Mouse (Mus musculus): ENCODE results near the gene Ccdc153. TPM values are rescaled to one million over a fixed set of nuclear protein-coding genes. Genes with fewer than 3 reads are reported as not detected.

Ccdc153 gene
- total and polyA plus RNA-seq, 2 experiments from 2014 or later = 3.5 to 7.0 TPM

DNA sequence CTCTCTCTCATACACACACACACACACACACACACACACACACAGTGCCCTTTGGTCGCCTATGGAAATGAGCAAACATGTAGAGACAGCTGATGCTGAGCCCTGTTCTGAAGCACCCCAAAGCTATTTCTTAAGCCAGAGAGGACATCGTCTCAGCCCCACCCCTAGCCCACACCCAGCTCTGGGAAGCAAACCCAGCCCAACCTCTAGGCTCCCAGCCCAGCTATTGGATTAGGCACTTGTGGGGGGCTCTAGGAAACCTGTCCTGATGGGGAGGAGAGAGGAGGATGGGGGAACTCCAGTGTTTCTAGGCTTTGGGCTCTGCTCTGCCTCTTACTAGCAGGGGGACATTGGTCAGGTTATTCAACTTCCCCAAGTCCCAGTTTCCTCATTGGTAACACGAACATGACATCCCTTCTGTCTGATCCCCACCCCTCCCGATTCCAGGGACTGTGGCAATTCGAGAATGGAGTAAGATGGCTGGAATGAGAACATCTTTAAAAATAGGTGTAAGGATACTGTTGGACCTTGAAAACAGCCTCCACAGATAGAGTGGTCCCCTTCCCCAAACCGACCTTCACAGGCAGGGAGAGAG lies 45.9 kb downstream of the Ccdc153 start:
- H3K9ac ChIP-seq = peak overlapping the region; percentile 37; the same call in 1 of the 2 replicates
- H3K27me3 ChIP-seq (ENCODE audit: insufficient read depth, low read length) = no peaks in the 10 kb centered on the region
- H3K4me3 ChIP-seq (ENCODE audit: low read depth, low read length) = peak overlapping the region; percentile 88
- no peaks in the 10 kb centered on the region for H3K9me3 ChIP-seq (ENCODE audit: low read length)
- H3K27ac ChIP-seq (ENCODE audit: low read depth, low read length) = no peak overlapping the region
- 10% methylated on average over 6 of the region's 6 CpGs for WGBS
- ATAC-seq = no peak
- no peak for DNase-seq
- TF ChIP-seq CTCF (IDR thresholded peaks at IDR 0.05; ENCODE audit: low read depth) = no peak
- H3K4me2 ChIP-seq (ENCODE audit: low read depth) = peak overlapping the region; percentile 77
- H3K4me1 ChIP-seq (ENCODE audit: insufficient read depth) = peaks cover 11% of the 10 kb centered on the region; the same call in 1 of the 2 replicates
- H3K36me3 ChIP-seq (ENCODE audit: insufficient read depth) = peaks cover 14% of the 10 kb centered on the region; the same call in 1 of the 2 replicates

DNA sequence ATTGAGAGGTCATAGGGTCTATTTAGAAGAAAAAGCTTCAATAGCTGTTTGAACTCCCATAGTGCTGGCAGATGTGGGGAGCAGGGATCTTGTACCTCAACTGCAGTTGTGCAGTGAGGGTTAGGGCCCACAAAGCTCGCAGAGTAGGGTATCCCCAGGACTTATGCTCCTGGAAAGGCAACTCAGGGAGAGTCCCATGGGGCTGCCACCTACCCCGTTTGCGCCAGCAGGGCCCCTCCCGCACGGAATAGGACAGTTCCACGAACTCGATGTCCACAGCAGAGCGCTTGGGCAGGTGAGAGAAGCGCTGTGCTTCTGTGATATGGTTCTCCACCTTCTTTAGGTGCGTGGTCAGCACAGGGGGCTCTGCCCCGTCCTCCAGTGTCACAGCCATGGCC lies 46.5 kb downstream of the Ccdc153 start:
- peak overlapping the region; percentile 90 for H3K9ac ChIP-seq
- peak; percentile 7; the same call in 1 of the 2 replicates for ATAC-seq
- no peaks in the 10 kb centered on the region for H3K9me3 ChIP-seq (ENCODE audit: low read length)
- TF ChIP-seq CTCF (IDR thresholded peaks at IDR 0.05; ENCODE audit: low read depth) = no peak
- DNase-seq = peak; percentile 28
- H3K4me2 ChIP-seq (ENCODE audit: low read depth) = peak overlapping the region; percentile 77
- peak overlapping the region; percentile 88 for H3K4me3 ChIP-seq (ENCODE audit: low read depth, low read length)
- peak overlapping the region; percentile 77 for H3K27ac ChIP-seq (ENCODE audit: low read depth, low read length)
- H3K4me1 ChIP-seq (ENCODE audit: insufficient read depth) = peaks cover 11% of the 10 kb centered on the region; the same call in 1 of the 2 replicates
- WGBS = 9% methylated on average over 11 of the region's 11 CpGs
- H3K36me3 ChIP-seq (ENCODE audit: insufficient read depth) = peaks cover 14% of the 10 kb centered on the region; the same call in 1 of the 2 replicates
- H3K27me3 ChIP-seq (ENCODE audit: insufficient read depth, low read length) = no peaks in the 10 kb centered on the region

DNA sequence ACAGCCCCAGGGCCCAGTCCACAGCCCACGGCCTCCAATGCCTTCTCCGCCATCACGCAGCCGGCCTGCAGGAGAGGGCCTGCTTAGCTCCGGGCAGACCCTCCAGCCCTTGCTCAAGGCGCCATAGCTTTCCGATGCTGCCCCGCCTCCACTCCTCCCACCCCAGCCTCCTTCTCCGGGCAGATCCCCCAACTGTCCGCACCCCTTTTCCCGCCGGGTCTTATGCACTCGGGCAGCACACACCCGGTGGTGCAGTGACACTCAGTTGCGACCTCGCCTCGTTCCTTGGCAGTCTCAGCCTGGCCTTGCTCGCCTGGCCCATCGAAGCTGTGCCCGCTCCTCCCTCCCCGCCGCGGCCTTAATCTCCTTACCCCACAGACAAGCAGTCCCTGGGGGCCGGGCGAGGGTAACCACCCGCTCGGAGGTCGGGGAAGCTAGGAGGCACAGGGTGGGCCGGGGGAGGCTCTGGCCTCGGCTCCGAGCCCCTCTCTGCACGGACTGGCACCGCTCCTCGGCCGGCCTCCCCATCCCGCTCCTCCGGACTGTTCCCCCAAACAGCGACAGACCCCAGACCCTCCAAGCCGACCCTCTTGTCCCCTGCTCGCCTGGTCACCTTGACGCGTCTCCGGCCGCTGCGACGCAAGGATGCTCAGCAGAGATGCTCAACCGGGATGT lies 47.1 kb downstream of the Ccdc153 start:
- Histone ChIP-seq H3K36me3 (ENCODE audit: insufficient read depth) (peaks cover 17% of the 10 kb centered on the region; the same call in 1 of the 2 replicates), H3K27ac (ENCODE audit: low read depth, low read length) (peak overlapping the region; percentile 77), H3K9me3 (ENCODE audit: low read length) (no peaks in the 10 kb centered on the region), H3K9ac (peak overlapping the region; percentile 90), H3K27me3 (ENCODE audit: insufficient read depth, low read length) (no peaks in the 10 kb centered on the region), H3K4me1 (ENCODE audit: insufficient read depth) (peaks cover 11% of the 10 kb centered on the region; the same call in 1 of the 2 replicates), H3K4me2 (ENCODE audit: low read depth) (peak overlapping the region; percentile 77), H3K4me3 (ENCODE audit: low read depth, low read length) (peak overlapping the region; percentile 88)
- ATAC-seq = peak; percentile 62
- TF ChIP-seq CTCF (IDR thresholded peaks at IDR 0.05; ENCODE audit: low read depth) = no peak; the same call in 1 of the 2 replicates
- DNase-seq = peak; percentile 60
- WGBS = 3% methylated on average over 39 of the region's 47 CpGs

DNA sequence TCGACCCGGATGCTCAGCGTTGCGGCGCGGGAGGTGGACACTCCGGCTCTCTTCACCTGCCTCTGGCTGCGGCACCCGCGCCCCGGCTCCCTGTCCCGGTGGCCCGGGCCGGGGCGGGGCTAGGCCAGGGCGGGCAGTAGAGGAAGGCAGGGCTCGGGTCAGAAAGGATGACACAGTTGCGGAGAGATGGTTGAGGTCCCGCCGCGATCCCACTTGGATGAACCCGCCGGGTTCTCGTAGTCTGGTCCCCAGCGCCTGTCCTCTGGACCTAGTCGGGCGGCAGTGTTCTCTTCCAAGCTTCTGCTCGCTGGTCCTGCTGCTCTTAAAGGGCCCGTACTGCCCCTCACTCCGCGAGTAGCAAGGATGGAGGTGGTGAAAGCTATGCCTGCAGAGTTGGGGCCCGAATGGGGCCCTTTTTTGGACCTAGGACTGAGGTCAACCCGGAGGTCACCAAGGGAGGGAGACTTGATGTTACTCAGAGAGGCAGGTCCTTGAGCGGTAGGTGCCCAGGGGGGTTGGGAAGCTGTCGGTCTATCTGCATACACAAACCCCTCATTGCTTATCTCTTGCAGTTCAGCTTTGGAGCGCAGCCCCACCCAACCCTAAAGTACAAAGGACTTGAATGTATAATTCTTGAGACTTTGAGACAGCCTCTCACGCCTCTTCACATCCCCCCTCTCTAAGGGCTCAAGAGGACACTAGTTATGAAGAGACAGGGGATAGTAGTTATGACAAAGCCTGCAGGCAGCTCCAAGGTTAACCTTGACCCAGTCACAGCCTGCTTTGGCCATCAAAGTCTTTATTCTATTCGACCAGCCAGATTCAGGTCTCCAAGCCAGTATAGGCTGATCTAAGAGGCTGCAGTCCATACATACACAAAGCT lies 47.8 kb downstream of the Ccdc153 start, which contains the start of gene Abcg4:
Gene Abcg4, minus strand, starts transcription at position 540 of the 883 bp plus-strand sequence.
- peak; percentile 77 for ATAC-seq
- DNase-seq = peak; percentile 70

DNA sequence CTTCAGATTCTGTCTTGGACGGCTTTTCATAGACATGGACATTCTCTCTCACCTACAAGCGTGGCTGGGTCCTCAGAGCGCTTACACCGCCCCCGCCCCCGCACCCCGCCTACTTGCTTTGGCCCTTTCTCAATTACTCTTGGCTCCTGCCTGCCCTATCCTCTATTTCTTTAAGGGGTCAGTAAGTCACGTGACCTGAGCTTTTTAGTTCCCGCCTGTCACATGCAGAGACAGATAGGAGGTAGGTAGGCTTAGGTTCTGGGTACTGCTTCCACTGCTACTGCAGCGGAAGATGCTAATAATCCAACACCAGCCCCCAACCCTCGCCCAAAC lies 48.4 kb downstream of the Ccdc153 start:
- 9% methylated on average over 11 of the region's 11 CpGs for WGBS
- Histone ChIP-seq H3K4me2 (ENCODE audit: low read depth) (peak overlapping the region; percentile 77), H3K4me1 (ENCODE audit: insufficient read depth) (peaks cover 11% of the 10 kb centered on the region; the same call in 1 of the 2 replicates), H3K27ac (ENCODE audit: low read depth, low read length) (peak overlapping the region; percentile 77; the same call in 1 of the 2 replicates), H3K27me3 (ENCODE audit: insufficient read depth, low read length) (no peaks in the 10 kb centered on the region), H3K9ac (peak overlapping the region; percentile 90), H3K36me3 (ENCODE audit: insufficient read depth) (peaks cover 26% of the 10 kb centered on the region), H3K4me3 (ENCODE audit: low read depth, low read length) (peak overlapping the region; percentile 88), H3K9me3 (ENCODE audit: low read length) (no peaks in the 10 kb centered on the region)
- TF ChIP-seq CTCF (IDR thresholded peaks at IDR 0.05; ENCODE audit: low read depth) = no peak
- DNase-seq = no peak
- no peak for ATAC-seq

More for the DNA sequence above, 47.8 kb downstream of the Ccdc153 start, which contains the start of gene Abcg4:
- Histone ChIP-seq H3K9ac (peak within 1 kb of the TSS; percentile 90), H3K9me3 (ENCODE audit: low read length) (no peaks in the 10 kb centered on the region), H3K27me3 (ENCODE audit: insufficient read depth, low read length) (no peaks in the 10 kb centered on the region), H3K27ac (ENCODE audit: low read depth, low read length) (peak within 1 kb of the TSS; percentile 77), H3K36me3 (ENCODE audit: insufficient read depth) (peaks cover 21% of the 10 kb centered on the region), H3K4me1 (ENCODE audit: insufficient read depth) (peaks cover 11% of the 10 kb centered on the region; the same call in 1 of the 2 replicates), H3K4me3 (ENCODE audit: low read depth, low read length) (peak within 1 kb of the TSS; percentile 88), H3K4me2 (ENCODE audit: low read depth) (peak within 1 kb of the TSS; percentile 77)
- WGBS = 2% methylated on average over 38 of the region's 38 CpGs
- TF ChIP-seq CTCF (IDR thresholded peaks at IDR 0.05; ENCODE audit: low read depth) = no peak

DNA sequence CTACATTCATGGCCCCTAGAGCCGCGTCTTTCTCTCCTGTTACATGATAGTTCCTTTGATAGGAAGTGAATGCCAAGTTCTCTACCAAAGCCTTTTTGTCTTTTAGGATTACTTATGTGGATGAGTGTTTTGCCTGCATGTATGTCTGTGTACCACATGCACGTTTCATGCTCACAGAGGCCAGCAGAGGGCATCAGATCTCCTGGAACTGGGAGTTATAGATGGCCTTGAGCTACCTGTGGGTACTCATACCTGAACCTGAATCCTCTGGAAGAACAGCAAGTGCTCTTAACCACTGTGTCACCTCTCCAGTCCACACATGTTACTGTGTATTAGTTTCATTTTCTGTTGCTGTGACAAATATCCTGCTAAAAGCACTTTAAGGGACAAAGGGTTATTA lies 52.0 kb downstream of the Ccdc153 start:
- Histone ChIP-seq H3K4me2 (ENCODE audit: low read depth) (no peak overlapping the region), H3K4me1 (ENCODE audit: insufficient read depth) (peaks cover 6% of the 10 kb centered on the region; the same call in 1 of the 2 replicates), H3K9ac (no peak overlapping the region), H3K27me3 (ENCODE audit: insufficient read depth, low read length) (no peaks in the 10 kb centered on the region), H3K4me3 (ENCODE audit: low read depth, low read length) (no peak overlapping the region), H3K36me3 (ENCODE audit: insufficient read depth) (peaks cover 50% of the 10 kb centered on the region), H3K27ac (ENCODE audit: low read depth, low read length) (no peak overlapping the region), H3K9me3 (ENCODE audit: low read length) (no peaks in the 10 kb centered on the region)
- no peak for ATAC-seq
- peak; percentile 64 for DNase-seq
- WGBS = 63% methylated on average over 3 of the region's 3 CpGs
- peak; percentile 74 for TF ChIP-seq CTCF (IDR thresholded peaks at IDR 0.05; ENCODE audit: low read depth)

Other genes with a start within 250 kb of the Ccdc153 start
- 31.6 and 37.6 TPM in 2 replicates for gene Thy1, start 197.3 kb upstream of the Ccdc153 start, total RNA-seq (2014; rRNA removed)
- gene Thy1, start 197.3 kb upstream of the Ccdc153 start, polyA plus RNA-seq (2015; fragmentation: Nextera tagmentation; extraction: Ambion mirVana) = 18.4 and 23.2 TPM in 2 replicates
- gene Usp2, start 173.7 kb upstream of the Ccdc153 start, total RNA-seq (2014; rRNA removed) = 10.5 and 16.6 TPM in 2 replicates
- 14.9 and 20.2 TPM in 2 replicates for gene Usp2, start 173.7 kb upstream of the Ccdc153 start, polyA plus RNA-seq (2015; fragmentation: Nextera tagmentation; extraction: Ambion mirVana)
- gene Mfrp, start 138.9 kb upstream of the Ccdc153 start, total RNA-seq (2014; rRNA removed) = 0.67 and 1.2 TPM in 2 replicates
- 0.08 and 0.13 TPM in 2 replicates for gene Mfrp, start 138.9 kb upstream of the Ccdc153 start, polyA plus RNA-seq (2015; fragmentation: Nextera tagmentation; extraction: Ambion mirVana)
- gene C1qtnf5, start 133.4 kb upstream of the Ccdc153 start, total RNA-seq (2014; rRNA removed) = 17.3 and 18.4 TPM in 2 replicates
- gene C1qtnf5, start 133.4 kb upstream of the Ccdc153 start, polyA plus RNA-seq (2015; fragmentation: Nextera tagmentation; extraction: Ambion mirVana) = 8.7 and 9.3 TPM in 2 replicates
- 0.81 TPM in 1 of 2 replicates, not detected in the other for gene Gm49380, start 127.2 kb upstream of the Ccdc153 start, total RNA-seq (2014; rRNA removed)
- 0.11 TPM in 1 of 2 replicates, not detected in the other for gene Gm49380, start 127.2 kb upstream of the Ccdc153 start, polyA plus RNA-seq (2015; fragmentation: Nextera tagmentation; extraction: Ambion mirVana)
- 11.0 and 16.0 TPM in 2 replicates for gene Rnf26, start 127.2 kb upstream of the Ccdc153 start, total RNA-seq (2014; rRNA removed)
- 36.8 and 38.8 TPM in 2 replicates for gene Rnf26, start 127.2 kb upstream of the Ccdc153 start, polyA plus RNA-seq (2015; fragmentation: Nextera tagmentation; extraction: Ambion mirVana)
- gene Mcam, start 106.2 kb upstream of the Ccdc153 start, total RNA-seq (2014; rRNA removed) = 12.2 and 21.1 TPM in 2 replicates
- gene Mcam, start 106.2 kb upstream of the Ccdc153 start, polyA plus RNA-seq (2015; fragmentation: Nextera tagmentation; extraction: Ambion mirVana) = 5.0 and 6.0 TPM in 2 replicates
- 16.0 and 24.4 TPM in 2 replicates for gene Cbl, start 6.6 kb upstream of the Ccdc153 start, total RNA-seq (2014; rRNA removed)
- gene Cbl, start 6.6 kb upstream of the Ccdc153 start, polyA plus RNA-seq (2015; fragmentation: Nextera tagmentation; extraction: Ambion mirVana) = 6.8 and 14.4 TPM in 2 replicates
- 0.33 and 1.0 TPM in 2 replicates for gene Pdzd3, start 10.8 kb downstream of the Ccdc153 start, total RNA-seq (2014; rRNA removed)
- gene Pdzd3, start 10.8 kb downstream of the Ccdc153 start, polyA plus RNA-seq (2015; fragmentation: Nextera tagmentation; extraction: Ambion mirVana) = 0.43 and 1.0 TPM in 2 replicates
- 5.8 and 5.9 TPM in 2 replicates for gene Nlrx1, start 27.9 kb downstream of the Ccdc153 start, total RNA-seq (2014; rRNA removed)
- gene Nlrx1, start 27.9 kb downstream of the Ccdc153 start, polyA plus RNA-seq (2015; fragmentation: Nextera tagmentation; extraction: Ambion mirVana) = 5.7 and 7.1 TPM in 2 replicates
- gene Abcg4, start 47.9 kb downstream of the Ccdc153 start, total RNA-seq (2014; rRNA removed) = 30.6 and 45.2 TPM in 2 replicates
- 15.2 and 20.4 TPM in 2 replicates for gene Abcg4, start 47.9 kb downstream of the Ccdc153 start, polyA plus RNA-seq (2015; fragmentation: Nextera tagmentation; extraction: Ambion mirVana)
- gene Hinfp, start 65.0 kb downstream of the Ccdc153 start, total RNA-seq (2014; rRNA removed) = 24.4 and 29.5 TPM in 2 replicates
- gene Hinfp, start 65.0 kb downstream of the Ccdc153 start, polyA plus RNA-seq (2015; fragmentation: Nextera tagmentation; extraction: Ambion mirVana) = 10.7 and 14.2 TPM in 2 replicates
- 42.9 and 54.2 TPM in 2 replicates for gene C2cd2l, start 79.6 kb downstream of the Ccdc153 start, total RNA-seq (2014; rRNA removed)
- gene C2cd2l, start 79.6 kb downstream of the Ccdc153 start, polyA plus RNA-seq (2015; fragmentation: Nextera tagmentation; extraction: Ambion mirVana) = 26.2 and 33.2 TPM in 2 replicates
- 17.7 and 18.3 TPM in 2 replicates for gene Dpagt1, start 85.3 kb downstream of the Ccdc153 start, total RNA-seq (2014; rRNA removed)
- 30.1 and 30.6 TPM in 2 replicates for gene Dpagt1, start 85.3 kb downstream of the Ccdc153 start, polyA plus RNA-seq (2015; fragmentation: Nextera tagmentation; extraction: Ambion mirVana)
- gene H2afx, start 94.0 kb downstream of the Ccdc153 start, total RNA-seq (2014; rRNA removed) = 97.8 and 109 TPM in 2 replicates
- 143 and 149 TPM in 2 replicates for gene H2afx, start 94.0 kb downstream of the Ccdc153 start, polyA plus RNA-seq (2015; fragmentation: Nextera tagmentation; extraction: Ambion mirVana)
- gene Hmbs, start 103.6 kb downstream of the Ccdc153 start, total RNA-seq (2014; rRNA removed) = 38.1 and 38.6 TPM in 2 replicates
- 53.3 and 55.0 TPM in 2 replicates for gene Hmbs, start 103.6 kb downstream of the Ccdc153 start, polyA plus RNA-seq (2015; fragmentation: Nextera tagmentation; extraction: Ambion mirVana)
- gene Vps11, start 121.0 kb downstream of the Ccdc153 start, total RNA-seq (2014; rRNA removed) = 37.6 and 39.1 TPM in 2 replicates
- gene Vps11, start 121.0 kb downstream of the Ccdc153 start, polyA plus RNA-seq (2015; fragmentation: Nextera tagmentation; extraction: Ambion mirVana) = 36.2 and 39.9 TPM in 2 replicates
- gene Hyou1, start 138.8 kb downstream of the Ccdc153 start, total RNA-seq (2014; rRNA removed) = 51.8 and 59.0 TPM in 2 replicates
- gene Hyou1, start 138.8 kb downstream of the Ccdc153 start, polyA plus RNA-seq (2015; fragmentation: Nextera tagmentation; extraction: Ambion mirVana) = 14.0 and 17.4 TPM in 2 replicates
- gene Slc37a4, start 156.2 kb downstream of the Ccdc153 start, total RNA-seq (2014; rRNA removed) = 51.6 and 69.5 TPM in 2 replicates
- 32.3 and 39.4 TPM in 2 replicates for gene Slc37a4, start 156.2 kb downstream of the Ccdc153 start, polyA plus RNA-seq (2015; fragmentation: Nextera tagmentation; extraction: Ambion mirVana)
- 704 and 1,244 TPM in 2 replicates for gene Rps25, start 166.5 kb downstream of the Ccdc153 start, total RNA-seq (2014; rRNA removed)
- gene Rps25, start 166.5 kb downstream of the Ccdc153 start, polyA plus RNA-seq (2015; fragmentation: Nextera tagmentation; extraction: Ambion mirVana) = 1,723 and 2,412 TPM in 2 replicates
- gene Trappc4, start 166.9 kb downstream of the Ccdc153 start, total RNA-seq (2014; rRNA removed) = 195 and 237 TPM in 2 replicates
- gene Trappc4, start 166.9 kb downstream of the Ccdc153 start, polyA plus RNA-seq (2015; fragmentation: Nextera tagmentation; extraction: Ambion mirVana) = 369 and 397 TPM in 2 replicates
- gene Ccdc84, start 177.9 kb downstream of the Ccdc153 start, total RNA-seq (2014; rRNA removed) = 24.4 and 24.5 TPM in 2 replicates
- gene Ccdc84, start 177.9 kb downstream of the Ccdc153 start, polyA plus RNA-seq (2015; fragmentation: Nextera tagmentation; extraction: Ambion mirVana) = 20.1 and 25.2 TPM in 2 replicates
- gene Foxr1, start 200.5 kb downstream of the Ccdc153 start, total RNA-seq (2014; rRNA removed) = not detected in 2 replicates
- gene Foxr1, start 200.5 kb downstream of the Ccdc153 start, polyA plus RNA-seq (2015; fragmentation: Nextera tagmentation; extraction: Ambion mirVana) = not detected in 2 replicates
- gene Upk2, start 214.3 kb downstream of the Ccdc153 start, total RNA-seq (2014; rRNA removed) = not detected in 2 replicates
- gene Upk2, start 214.3 kb downstream of the Ccdc153 start, polyA plus RNA-seq (2015; fragmentation: Nextera tagmentation; extraction: Ambion mirVana) = not detected in 2 replicates
- gene Bcl9l, start 242.1 kb downstream of the Ccdc153 start, total RNA-seq (2014; rRNA removed) = 29.2 and 38.7 TPM in 2 replicates
- gene Bcl9l, start 242.1 kb downstream of the Ccdc153 start, polyA plus RNA-seq (2015; fragmentation: Nextera tagmentation; extraction: Ambion mirVana) = 9.3 and 13.0 TPM in 2 replicates

All from forebrain, postnatal 0 days (tissue).